Mouse (Mus musculus) heart, embryonic 14.5 days (tissue): Measurements from ENCODE around the gene Rhof. TPM values are rescaled to one million over a fixed set of nuclear protein-coding genes. Genes with fewer than 3 reads are reported as not detected.

Source experiments
- ATAC-seq: fragments of 200-750 bp; cut with Nextera tagmentation; 2 replicates; pipeline ENCODE4 v1.8.0; 2017; ENCODE audit warnings: low read depth, moderate TSS enrichment; ENCODE audit not compliant: insufficient number of reproducible peaks, insufficient read depth, low FRiP score
- H3K27ac ChIP-seq, 2 experiments: fragments of 200-500 bp in 1 of 2; fragments of 300-500 bp in 1 of 2; sonication (generic) in 1 of 2; replicated peaks in 1 of 2; 2 replicates each; pipeline ENCODE4 v1.5.1; 2012 to 2014; ENCODE audit warnings: low read depth in 2 of 2, low read length in 2 of 2, control low read depth in 1 of 2, mild to moderate bottlenecking in 1 of 2, mixed read lengths in 1 of 2; ENCODE audit not compliant: control insufficient read depth in 1 of 2, insufficient read depth in 1 of 2
- H3K27me3 ChIP-seq: fragments of 300-500 bp; sonication (generic); 2 replicates; pipeline ENCODE4 v1.6.1; 2014; ENCODE audit warnings: mild to moderate bottlenecking, low read length, control low read depth; ENCODE audit not compliant: control insufficient read depth, insufficient read depth
- H3K36me3 ChIP-seq: fragments of 300-500 bp; sonication (generic); 2 replicates; pipeline ENCODE4 v1.6.1; 2014; ENCODE audit warnings: mild to moderate bottlenecking, control low read depth, low read length, mixed read lengths; ENCODE audit not compliant: control insufficient read depth, insufficient read depth
- H3K4me1 ChIP-seq, 2 experiments: fragments of 200-500 bp in 1 of 2; fragments of 300-500 bp in 1 of 2; sonication (generic) in 1 of 2; 2 replicates each; pipeline ENCODE4 v1.6.1; 2012 to 2014; ENCODE audit warnings: low read length in 2 of 2, control low read depth in 1 of 2, mixed read lengths in 1 of 2; ENCODE audit not compliant: control insufficient read depth in 2 of 2, insufficient read depth in 2 of 2
- H3K4me2 ChIP-seq: fragments of 300-500 bp; sonication (generic); 2 replicates; pipeline ENCODE4 v1.6.1; 2014; ENCODE audit warnings: mild to moderate bottlenecking, low read length
- H3K4me3 ChIP-seq, 2 experiments: fragments of 200-500 bp in 1 of 2; fragments of 300-500 bp in 1 of 2; sonication (generic) in 1 of 2; 2 replicates each; pipeline ENCODE4 v1.5.1; 2012 to 2014; ENCODE audit warnings: low read length in 2 of 2, mild to moderate bottlenecking in 2 of 2, control low read depth in 1 of 2, low read depth in 1 of 2, moderate library complexity in 1 of 2; ENCODE audit not compliant: control insufficient read depth in 1 of 2, insufficient read depth in 1 of 2
- H3K9ac ChIP-seq: fragments of 300-500 bp; sonication (generic); 2 replicates; pipeline ENCODE4 v1.6.1; 2014; ENCODE audit warnings: mild to moderate bottlenecking, low read length
- H3K9me3 ChIP-seq: fragments of 300-500 bp; sonication (generic); 2 replicates; pipeline ENCODE4 v1.6.1; 2016; ENCODE audit warnings: low read length, control low read depth; ENCODE audit not compliant: control insufficient read depth
- WGBS: fragments of 180-500 bp; shearing (Covaris S2); extraction: QIAGEN DNeasy Blood & Tissue Kit; methylation state at CpG from one replicate; pipeline ENCODE4 v1.1.7; 2014; 5-methylcytosine and 5-hydroxymethylcytosine counted together
- polyA plus RNA-seq: library from polyadenylated mRNA; unstranded; fragments of >200 nt; fragmentation: Nextera tagmentation; extraction: Ambion mirVana; gene quantifications from 2 replicates; pipeline ENCODE4 v1.2.1, GENCODE M21; 2014

Gene Rhof
- polyA plus RNA-seq, 1 experiment from 2014 or later = 0.99 TPM

GRCm38 (mm10) chr5:123060706-123061401 lies 71.6 kb downstream of the Rhof start:
- Histone ChIP-seq H3K4me3 (peak overlapping the region in 1 of 2 experiments; percentile 15; a peak in 2 of 4 replicates), H3K4me2 (peak overlapping the region; percentile 57), H3K4me1 (peaks cover 10% of the 10 kb centered on the region in 2 experiments), H3K36me3 (no peaks in the 10 kb centered on the region), H3K27ac (peak overlapping the region; percentile 88 to 96), H3K9me3 (no peaks in the 10 kb centered on the region), H3K9ac (peak overlapping the region; percentile 50), H3K27me3 (no peaks in the 10 kb centered on the region)
- 48% methylated on average over 9 of the region's 9 CpGs for WGBS
- no peak for ATAC-seq

GRCm38 (mm10) chr5:123059757-123060520 lies 72.6 kb downstream of the Rhof start:
- H3K9me3 ChIP-seq = no peaks in the 10 kb centered on the region
- H3K4me2 ChIP-seq = peak overlapping the region; percentile 57
- peak overlapping the region; percentile 50 for H3K9ac ChIP-seq
- peak; percentile 34; the same call in 1 of the 2 replicates for ATAC-seq
- peak overlapping the region; percentile 15 to 27 for H3K4me3 ChIP-seq
- no peaks in the 10 kb centered on the region for H3K27me3 ChIP-seq
- H3K36me3 ChIP-seq = no peaks in the 10 kb centered on the region
- H3K4me1 ChIP-seq = peaks cover 10% of the 10 kb centered on the region in 2 experiments
- H3K27ac ChIP-seq = peak overlapping the region; percentile 88 to 96
- 8% methylated on average over 14 of the region's 14 CpGs for WGBS

GRCm38 (mm10) chr5:123058251-123059102 lies 74.0 kb downstream of the Rhof start:
- H3K9me3 ChIP-seq = no peaks in the 10 kb centered on the region
- peak overlapping the region; percentile 70 for H3K9ac ChIP-seq
- H3K36me3 ChIP-seq = no peaks in the 10 kb centered on the region
- no peaks in the 10 kb centered on the region for H3K27me3 ChIP-seq
- peaks cover 10% of the 10 kb centered on the region in 2 experiments for H3K4me1 ChIP-seq
- H3K4me2 ChIP-seq = peak overlapping the region; percentile 71
- peak overlapping the region; percentile 44 to 49 for H3K4me3 ChIP-seq
- peak overlapping the region; percentile 57 to 88 for H3K27ac ChIP-seq
- 35% methylated on average over 16 of the region's 16 CpGs for WGBS
- ATAC-seq = no peak

GRCm38 (mm10) chr5:123057366-123058250 lies 74.9 kb downstream of the Rhof start:
- Histone ChIP-seq H3K4me2 (peak overlapping the region; percentile 71), H3K4me3 (peak overlapping the region; percentile 44 to 49), H3K27ac (peak overlapping the region; percentile 57 to 88), H3K9ac (peak overlapping the region; percentile 70), H3K4me1 (peaks cover 10% of the 10 kb centered on the region in 2 experiments), H3K27me3 (no peaks in the 10 kb centered on the region), H3K36me3 (no peaks in the 10 kb centered on the region), H3K9me3 (no peaks in the 10 kb centered on the region)
- peak; percentile 96 for ATAC-seq
- 7% methylated on average over 48 of the region's 48 CpGs for WGBS

Other genes starting within 250 kb of the Rhof start
- gene Kdm2b, start 142.9 kb downstream of the Rhof start, polyA plus RNA-seq = 24.2 and 27.3 TPM in 2 replicates
- gene Orai1, start 117.6 kb downstream of the Rhof start, polyA plus RNA-seq = 18.0 and 24.6 TPM in 2 replicates
- 0.67 TPM in 1 of 2 replicates, not detected in the other for gene Morn3, start 85.7 kb downstream of the Rhof start, polyA plus RNA-seq
- gene Tmem120b, start 64.3 kb downstream of the Rhof start, polyA plus RNA-seq = 10.8 and 11.3 TPM in 2 replicates
- 7.9 and 9.3 TPM in 2 replicates for gene Setd1b, start 9.5 kb upstream of the Rhof start, polyA plus RNA-seq
- gene Psmd9, start 36.7 kb upstream of the Rhof start, polyA plus RNA-seq = 53.0 and 64.3 TPM in 2 replicates
- gene Hpd, start 50.0 kb upstream of the Rhof start, polyA plus RNA-seq = not detected in 2 replicates
- gene Wdr66, start 119.4 kb upstream of the Rhof start, polyA plus RNA-seq = 2.0 and 2.9 TPM in 2 replicates
- 12.1 and 12.8 TPM in 2 replicates for gene Bcl7a, start 211.1 kb upstream of the Rhof start, polyA plus RNA-seq